Mouse (Mus musculus): ENCODE data around the gene Spef1. TPM values are rescaled to one million over a fixed set of nuclear protein-coding genes. Genes with fewer than 3 reads are reported as not detected.

Gene Spef1
- polyA plus RNA-seq, 1 experiment from 2014 or later = 5.8 TPM

DNA sequence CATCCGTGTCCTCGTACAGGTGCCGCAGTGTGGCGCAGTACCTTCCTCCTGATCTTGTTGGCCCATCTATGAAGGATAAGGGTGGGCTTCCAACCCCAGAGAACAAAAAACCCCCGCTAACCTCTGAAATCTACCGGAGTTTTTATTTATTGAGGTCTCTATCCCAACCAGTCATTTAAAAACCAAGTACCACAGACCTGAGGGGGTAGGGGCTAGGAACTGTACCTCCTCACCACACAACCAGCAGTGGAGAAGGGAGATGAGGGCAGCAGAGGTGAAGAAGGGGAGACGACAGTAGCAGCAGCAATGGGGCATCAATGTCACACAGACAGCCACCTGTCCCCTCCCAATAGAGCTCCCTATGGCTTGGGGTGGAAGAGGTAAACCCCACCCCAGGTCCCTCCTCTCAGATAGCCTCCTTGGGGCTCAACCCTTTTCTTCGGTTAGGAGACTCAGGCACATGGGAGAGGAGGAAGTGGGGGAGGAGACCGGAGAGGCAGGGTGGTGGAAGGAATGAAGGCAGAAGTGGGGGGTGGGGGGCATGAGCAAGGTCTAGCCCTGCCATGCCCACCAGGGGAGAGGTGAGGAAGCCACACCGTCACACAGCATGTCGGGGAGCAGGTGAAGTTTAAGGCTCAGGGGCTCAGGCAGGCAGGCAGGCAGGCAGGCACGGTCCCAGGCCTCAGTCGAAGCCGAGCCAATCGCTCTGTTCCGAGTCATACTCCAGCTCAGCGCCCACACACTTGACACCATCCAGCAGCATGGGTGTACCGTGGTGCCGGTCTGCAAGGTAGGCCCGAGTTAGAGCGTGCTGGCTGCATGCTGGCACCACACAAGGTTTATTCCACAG, 40.7 kb downstream of the Spef1 start:
- Histone ChIP-seq H3K4me1 (0 out of 2 replicates have a peak, but pooled peaks cover 3% of the 10 kb centered on the region), H3K27ac (no peak overlapping the region), H3K4me3 (no peak overlapping the region), H3K4me2 (no peak overlapping the region), H3K9ac (no peak overlapping the region), H3K36me3 (peaks cover 58% of the 10 kb centered on the region), H3K9me3 (no peaks in the 10 kb centered on the region), H3K27me3 (no peaks in the 10 kb centered on the region)
- no peak for ATAC-seq (ENCODE audit: borderline replicate concordance, extremely low read depth, low FRiP score, low TSS enrichment)
- WGBS = 80% methylated on average over 21 of the region's 21 CpGs

DNA sequence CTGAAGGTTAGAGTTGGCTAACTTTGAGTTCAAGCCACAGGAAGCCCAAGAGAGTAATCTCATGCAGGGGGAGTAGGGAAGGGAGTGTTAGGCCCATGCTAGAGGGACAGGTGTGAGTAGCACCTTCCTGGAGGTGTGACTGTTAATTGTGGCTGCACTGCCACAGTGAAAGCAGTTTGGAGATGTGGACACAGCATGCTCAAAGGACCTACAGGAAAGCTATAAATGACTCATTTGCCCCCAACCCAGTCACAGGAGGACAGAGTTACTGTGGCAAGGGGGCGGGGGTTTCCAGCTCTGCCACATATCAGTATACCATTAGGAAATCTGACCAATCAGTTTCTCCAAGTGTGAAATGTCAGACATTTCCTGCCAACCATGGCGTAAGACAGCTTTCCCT, 41.5 kb downstream of the Spef1 start:
- WGBS = 75% methylated on average over 2 of the region's 2 CpGs
- H3K4me2 ChIP-seq = no peak overlapping the region
- H3K9me3 ChIP-seq = no peaks in the 10 kb centered on the region
- no peaks in the 10 kb centered on the region for H3K27me3 ChIP-seq
- no peak for ATAC-seq (ENCODE audit: borderline replicate concordance, extremely low read depth, low FRiP score, low TSS enrichment)
- 0 out of 2 replicates have a peak, but pooled peaks cover 6% of the 10 kb centered on the region for H3K4me1 ChIP-seq
- no peak overlapping the region for H3K4me3 ChIP-seq
- H3K27ac ChIP-seq = no peak overlapping the region
- peaks cover 56% of the 10 kb centered on the region for H3K36me3 ChIP-seq
- H3K9ac ChIP-seq = no peak overlapping the region

- no peak overlapping the region for H3K27ac ChIP-seq
- H3K27me3 ChIP-seq = no peaks in the 10 kb centered on the region
- 60% methylated on average over 13 of the region's 13 CpGs for WGBS
- no peak overlapping the region for H3K4me3 ChIP-seq
- no peak overlapping the region for H3K4me2 ChIP-seq
- H3K9ac ChIP-seq = no peak overlapping the region
- H3K9me3 ChIP-seq = no peaks in the 10 kb centered on the region
- H3K36me3 ChIP-seq = peaks cover 56% of the 10 kb centered on the region
- ATAC-seq (ENCODE audit: borderline replicate concordance, extremely low read depth, low FRiP score, low TSS enrichment) = no peak
- H3K4me1 ChIP-seq = peaks cover 8% of the 10 kb centered on the region
Observed at GRCm38 (mm10) chr2:131145121-131145520, 42.0 kb downstream of the Spef1 start.

DNA sequence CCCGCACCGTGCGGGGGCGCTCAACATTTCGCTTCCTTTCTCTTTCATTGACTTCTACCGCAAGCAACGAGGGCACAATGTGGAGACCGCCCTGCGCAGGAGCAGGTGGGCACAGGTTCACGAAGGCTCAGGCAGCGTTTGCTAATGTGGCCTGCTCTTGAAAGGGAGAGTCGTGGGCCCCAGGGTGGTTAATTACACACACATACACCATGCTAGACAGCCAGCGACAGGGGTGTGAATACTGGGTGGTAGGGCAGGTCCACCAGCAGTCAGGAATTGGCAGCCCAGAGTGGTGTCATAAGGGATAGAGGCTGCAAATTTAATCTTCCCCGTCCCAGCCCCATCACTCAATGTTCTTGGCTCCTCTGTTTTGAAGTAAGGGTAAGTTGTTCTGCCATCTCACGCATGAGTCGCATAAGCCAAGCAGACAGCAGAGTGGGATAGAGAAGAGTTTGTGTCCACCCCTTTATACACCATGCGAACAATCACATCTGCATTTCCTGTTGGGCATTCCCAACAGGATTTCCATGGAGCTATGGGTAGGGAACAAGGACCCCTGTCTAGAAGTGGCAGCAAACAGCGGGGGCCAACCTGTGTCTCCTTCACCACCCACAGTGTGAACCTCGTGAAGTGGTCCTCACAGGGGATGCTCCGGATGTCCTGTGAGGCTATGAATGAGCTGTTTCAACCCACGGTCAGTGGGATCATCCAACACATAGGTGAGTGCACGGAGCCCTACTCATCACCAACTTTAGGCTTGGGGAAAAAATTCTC, 43.9 kb downstream of the Spef1 start:
- Histone ChIP-seq H3K27me3 (no peaks in the 10 kb centered on the region), H3K9ac (no peak overlapping the region), H3K4me1 (peaks cover 13% of the 10 kb centered on the region), H3K27ac (no peak overlapping the region), H3K4me2 (peak overlapping the region; percentile 6; the same call in 1 of the 2 replicates), H3K36me3 (peaks cover 49% of the 10 kb centered on the region), H3K9me3 (no peaks in the 10 kb centered on the region), H3K4me3 (no peak overlapping the region)
- ATAC-seq (ENCODE audit: borderline replicate concordance, extremely low read depth, low FRiP score, low TSS enrichment) = no peak
- 68% methylated on average over 22 of the region's 22 CpGs for WGBS

DNA sequence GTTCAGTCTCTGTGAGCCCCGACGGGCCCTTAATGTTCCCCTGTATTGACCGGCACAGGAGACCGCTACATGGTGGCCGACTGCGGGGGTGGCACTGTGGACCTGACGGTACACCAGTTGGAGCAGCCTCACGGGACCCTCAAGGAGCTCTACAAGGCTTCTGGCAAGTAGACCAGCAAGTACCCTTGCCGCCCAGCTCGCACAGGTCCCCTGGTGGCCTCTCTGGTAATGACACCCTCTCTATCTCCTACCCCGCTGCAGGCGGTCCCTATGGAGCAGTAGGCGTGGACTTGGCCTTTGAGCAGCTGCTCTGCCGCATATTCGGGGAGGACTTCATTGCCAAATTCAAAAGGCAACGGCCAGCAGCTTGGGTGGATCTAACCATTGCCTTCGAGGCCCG, 44.5 kb downstream of the Spef1 start:
- no peaks in the 10 kb centered on the region for H3K27me3 ChIP-seq
- H3K9ac ChIP-seq = no peak overlapping the region
- 29% methylated on average over 18 of the region's 18 CpGs for WGBS
- H3K4me2 ChIP-seq = peak overlapping the region; percentile 6; the same call in 1 of the 2 replicates
- no peaks in the 10 kb centered on the region for H3K9me3 ChIP-seq
- peaks cover 44% of the 10 kb centered on the region for H3K36me3 ChIP-seq
- H3K4me1 ChIP-seq = peaks cover 13% of the 10 kb centered on the region
- no peak overlapping the region for H3K4me3 ChIP-seq
- no peak overlapping the region for H3K27ac ChIP-seq
- ATAC-seq (ENCODE audit: borderline replicate concordance, extremely low read depth, low FRiP score, low TSS enrichment) = peak; percentile 45; the same call in 1 of the 2 replicates

- Histone ChIP-seq H3K36me3 (peaks cover 35% of the 10 kb centered on the region), H3K4me1 (peaks cover 13% of the 10 kb centered on the region), H3K27ac (no peak overlapping the region), H3K9ac (no peak overlapping the region), H3K4me3 (no peak overlapping the region), H3K4me2 (no peak overlapping the region), H3K27me3 (no peaks in the 10 kb centered on the region), H3K9me3 (no peaks in the 10 kb centered on the region)
- WGBS = 87% methylated on average over 8 of the region's 8 CpGs
- ATAC-seq (ENCODE audit: borderline replicate concordance, extremely low read depth, low FRiP score, low TSS enrichment) = no peak
Observed at GRCm38 (mm10) chr2:131141336-131141986, 45.6 kb downstream of the Spef1 start.

- no peak for ATAC-seq (ENCODE audit: borderline replicate concordance, extremely low read depth, low FRiP score, low TSS enrichment)
- Histone ChIP-seq H3K36me3 (peaks cover 25% of the 10 kb centered on the region), H3K4me2 (no peak overlapping the region), H3K27ac (peak overlapping the region; percentile 73), H3K9me3 (no peaks in the 10 kb centered on the region), H3K4me3 (no peak overlapping the region), H3K27me3 (no peaks in the 10 kb centered on the region), H3K9ac (no peak overlapping the region), H3K4me1 (peaks cover 13% of the 10 kb centered on the region)
- WGBS = 54% methylated on average over 5 of the region's 5 CpGs
Observed at GRCm38 (mm10) chr2:131140533-131140905, 46.6 kb downstream of the Spef1 start.

DNA sequence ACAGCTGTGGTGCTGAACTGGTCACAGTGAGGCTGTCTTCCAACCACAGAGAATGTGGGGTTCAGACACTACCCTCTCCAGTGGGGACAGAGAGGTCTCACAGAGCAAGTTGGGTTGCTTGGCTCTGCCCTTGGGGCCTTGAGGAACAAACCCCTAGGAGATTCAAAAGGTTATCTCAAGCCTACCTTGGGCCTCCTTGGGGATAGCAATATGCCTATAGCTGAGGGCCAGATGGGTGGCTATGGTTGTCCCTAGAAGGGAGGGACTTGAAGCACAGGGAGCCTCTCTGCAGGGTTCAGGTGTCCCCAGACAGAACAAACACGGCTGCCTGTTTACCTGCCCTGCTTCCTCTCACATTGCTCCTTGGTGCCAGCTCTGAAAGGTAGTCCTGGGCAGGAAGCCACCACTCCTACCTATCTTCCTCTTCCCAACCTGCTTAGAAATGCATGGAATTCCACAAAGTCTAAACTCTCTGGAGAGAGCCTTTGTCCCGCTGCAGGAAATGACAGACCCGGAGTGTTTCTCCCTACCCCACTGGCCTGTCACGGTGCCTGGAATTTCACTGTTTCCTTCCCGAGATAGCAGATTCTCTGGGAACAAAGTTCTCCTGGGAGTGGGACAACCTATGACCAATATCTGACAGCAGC, 47.1 kb downstream of the Spef1 start:
- 21% methylated on average over 5 of the region's 5 CpGs for WGBS
- Histone ChIP-seq H3K36me3 (peaks cover 21% of the 10 kb centered on the region), H3K4me3 (no peak overlapping the region), H3K4me1 (peaks cover 15% of the 10 kb centered on the region), H3K27ac (peak overlapping the region; percentile 73), H3K4me2 (no peak overlapping the region), H3K27me3 (no peaks in the 10 kb centered on the region), H3K9me3 (no peaks in the 10 kb centered on the region), H3K9ac (no peak overlapping the region)
- no peak for ATAC-seq (ENCODE audit: borderline replicate concordance, extremely low read depth, low FRiP score, low TSS enrichment)

GRCm38 (mm10) chr2:131139287-131139686, 47.8 kb downstream of the Spef1 start:
- Histone ChIP-seq H3K4me3 (no peak overlapping the region), H3K27me3 (no peaks in the 10 kb centered on the region), H3K4me1 (peaks cover 21% of the 10 kb centered on the region), H3K4me2 (no peak overlapping the region), H3K36me3 (peaks cover 14% of the 10 kb centered on the region), H3K27ac (peak overlapping the region; percentile 73; the same call in 1 of the 2 replicates), H3K9ac (no peak overlapping the region), H3K9me3 (no peaks in the 10 kb centered on the region)
- WGBS = 80% methylated on average over 5 of the region's 5 CpGs
- no peak for ATAC-seq (ENCODE audit: borderline replicate concordance, extremely low read depth, low FRiP score, low TSS enrichment)

- 96% methylated on average over 7 of the region's 7 CpGs for WGBS
- Histone ChIP-seq H3K9ac (no peak overlapping the region), H3K9me3 (no peaks in the 10 kb centered on the region), H3K27me3 (no peaks in the 10 kb centered on the region), H3K36me3 (0 out of 2 replicates have a peak, but pooled peaks cover 13% of the 10 kb centered on the region), H3K4me2 (no peak overlapping the region), H3K27ac (no peak overlapping the region), H3K4me1 (peaks cover 21% of the 10 kb centered on the region), H3K4me3 (no peak overlapping the region)
- no peak for ATAC-seq (ENCODE audit: borderline replicate concordance, extremely low read depth, low FRiP score, low TSS enrichment)
Observed at GRCm38 (mm10) chr2:131138760-131139159, 48.3 kb downstream of the Spef1 start.

GRCm38 (mm10) chr2:131138296-131138695, 48.8 kb downstream of the Spef1 start:
- ATAC-seq (ENCODE audit: borderline replicate concordance, extremely low read depth, low FRiP score, low TSS enrichment) = no peak
- WGBS = 83% methylated on average over 4 of the region's 4 CpGs
- Histone ChIP-seq H3K9me3 (no peaks in the 10 kb centered on the region), H3K9ac (no peak overlapping the region), H3K27me3 (no peaks in the 10 kb centered on the region), H3K4me3 (no peak overlapping the region), H3K4me2 (no peak overlapping the region), H3K4me1 (peaks cover 25% of the 10 kb centered on the region), H3K27ac (no peak overlapping the region), H3K36me3 (0 out of 2 replicates have a peak, but pooled peaks cover 10% of the 10 kb centered on the region)

Measured in lung, embryonic 15.5 days (tissue).